Mouse (Mus musculus): ENCODE measurements at regions not wholly inside any gene's neighbourhood (a gene's known extent, or its start where the extent isn't known, plus 50 kb on each side); places are given as distances from the start of the nearest gene placed in this dataset.
A peak's percentile ranks its signal among the peaks of the same experiment; 100 is the strongest.

GRCm38 (mm10) chr15:97620261-97620660, 85.4 kb downstream of the Rpap3 start:
- DNase-seq (ENCODE audit: low read depth, low spot score) (no peak), ATAC-seq (no peak)
- in situ Hi-C loops (cut with MboI; ENCODE audit: low pct_unique_long_range_greater_than_20kb): no loop called here
- no peak for TF ChIP-seq CTCF (IDR thresholded peaks at IDR 0.05)
- H3K27me3 ChIP-seq: peaks cover 2% of the 10 kb centered on the region
- ChIA-PET POLR2A (no interaction called here), CTCF (interaction anchor here (1.4 kb wide), 1 partner anchor 215 kb away, joined by 3 read pairs; no protein-coding TSS in a partner anchor)

- POLR2A ChIA-PET: no interaction called here
- TF ChIP-seq CTCF (IDR thresholded peaks at IDR 0.05): no peak
- in situ Hi-C loops (cut with MboI; ENCODE audit: low pct_unique_long_range_greater_than_20kb): no loop called here
- DNase-seq (ENCODE audit: low read depth, low spot score): no peak
- CTCF ChIA-PET: interaction anchor here (1.4 kb wide), 1 partner anchor 215 kb away, joined by 3 read pairs; no protein-coding TSS in a partner anchor
- no peak for ATAC-seq
- H3K27me3 ChIP-seq: peaks cover 7% of the 10 kb centered on the region
These were observed 85.9 kb downstream of the Rpap3 start for GRCm38 (mm10) chr15:97619764-97620163.

GRCm38 (mm10) chr15:97612325-97612724, 93.3 kb downstream of the Rpap3 start:
- ChIA-PET POLR2A (no interaction called here), CTCF (no interaction called here)
- H3K27me3 ChIP-seq: peaks cover 13% of the 10 kb centered on the region
- DNase-seq (ENCODE audit: low read depth, low spot score) (no peak), ATAC-seq (no peak)
- in situ Hi-C loops (cut with MboI; ENCODE audit: low pct_unique_long_range_greater_than_20kb): no loop called here
- no peak for TF ChIP-seq CTCF (IDR thresholded peaks at IDR 0.05)

GRCm38 (mm10) chr15:97610767-97611166, 94.9 kb downstream of the Rpap3 start:
- in situ Hi-C loops (cut with MboI; ENCODE audit: low pct_unique_long_range_greater_than_20kb): no loop called here
- DNase-seq (ENCODE audit: low read depth, low spot score) (no peak), ATAC-seq (no peak)
- H3K27me3 ChIP-seq: peaks cover 20% of the 10 kb centered on the region
- ChIA-PET CTCF (interaction anchor here (1.0 kb wide), 1 partner anchor 13 kb away, joined by 3 read pairs; no protein-coding TSS in a partner anchor), POLR2A (interaction anchor here (0.5 kb wide), 1 partner anchor 11 kb away, joined by 8 read pairs; no protein-coding TSS in a partner anchor)
- no peak for TF ChIP-seq CTCF (IDR thresholded peaks at IDR 0.05)

GRCm38 (mm10) chr15:97609496-97609895, 96.1 kb downstream of the Rpap3 start:
- TF ChIP-seq CTCF (IDR thresholded peaks at IDR 0.05): no peak
- ATAC-seq: no peak

GRCm38 (mm10) chr15:97608651-97609050, 97.0 kb downstream of the Rpap3 start:
- no peak for TF ChIP-seq CTCF (IDR thresholded peaks at IDR 0.05)
- in situ Hi-C loops (cut with MboI; ENCODE audit: low pct_unique_long_range_greater_than_20kb): no loop called here
- ChIA-PET POLR2A (no interaction called here), CTCF (interaction anchor here (1.0 kb wide), 1 partner anchor 176 kb away, joined by 3 read pairs; no protein-coding TSS in a partner anchor)
- H3K27me3 ChIP-seq: peaks cover 22% of the 10 kb centered on the region
- ATAC-seq (no peak), DNase-seq (ENCODE audit: low read depth, low spot score) (no peak)

More at GRCm38 (mm10) chr15:97609496-97609895, 96.1 kb downstream of the Rpap3 start:
- ChIA-PET POLR2A (no interaction called here), CTCF (interaction anchor here (1.0 kb wide), 1 partner anchor 177 kb away, joined by 3 read pairs; no protein-coding TSS in a partner anchor)
- no peak for DNase-seq (ENCODE audit: low read depth, low spot score)
- in situ Hi-C loops (cut with MboI; ENCODE audit: low pct_unique_long_range_greater_than_20kb): no loop called here
- H3K27me3 ChIP-seq: peaks cover 14% of the 10 kb centered on the region

- CTCF ChIA-PET: no interaction called here
These were observed 97.9 kb downstream of the Rpap3 start for GRCm38 (mm10) chr15:97607617-97608206.

GRCm38 (mm10) chr15:97606630-97607381, 98.8 kb downstream of the Rpap3 start:
- no peak for DNase-seq (ENCODE audit: low read depth, low spot score)
- no peak for ATAC-seq
- in situ Hi-C loops (cut with MboI; ENCODE audit: low pct_unique_long_range_greater_than_20kb): no loop called here
- peaks cover 22% of the 10 kb centered on the region for H3K27me3 ChIP-seq
- ChIA-PET POLR2A (interaction anchor here (0.5 kb wide), 1 partner anchor 15 kb away, joined by 6 read pairs; no protein-coding TSS in a partner anchor), CTCF (no interaction called here)
- no peak for TF ChIP-seq CTCF (IDR thresholded peaks at IDR 0.05)

More at GRCm38 (mm10) chr15:97607617-97608206, 97.9 kb downstream of the Rpap3 start:
- peaks cover 25% of the 10 kb centered on the region for H3K27me3 ChIP-seq
- in situ Hi-C loops (cut with MboI; ENCODE audit: low pct_unique_long_range_greater_than_20kb): no loop called here
- no peak for TF ChIP-seq CTCF (IDR thresholded peaks at IDR 0.05)
- ATAC-seq (no peak), DNase-seq (ENCODE audit: low read depth, low spot score) (no peak)
- POLR2A ChIA-PET: no interaction called here

- POLR2A ChIA-PET: no interaction called here
- H3K27me3 ChIP-seq: peaks cover 22% of the 10 kb centered on the region
- CTCF ChIA-PET: no interaction called here
- no peak for TF ChIP-seq CTCF (IDR thresholded peaks at IDR 0.05)
- DNase-seq (ENCODE audit: low read depth, low spot score): no peak
- ATAC-seq: no peak
- in situ Hi-C loops (cut with MboI; ENCODE audit: low pct_unique_long_range_greater_than_20kb): no loop called here
These were observed 99.4 kb downstream of the Rpap3 start for GRCm38 (mm10) chr15:97606232-97606629.

- in situ Hi-C loops (cut with MboI; ENCODE audit: low pct_unique_long_range_greater_than_20kb): no loop called here
- no peak for DNase-seq (ENCODE audit: low read depth, low spot score)
- ATAC-seq: no peak
- no peak for TF ChIP-seq CTCF (IDR thresholded peaks at IDR 0.05)
- POLR2A ChIA-PET: no interaction called here
- CTCF ChIA-PET: no interaction called here
- H3K27me3 ChIP-seq: peaks cover 22% of the 10 kb centered on the region
These were observed 99.8 kb downstream of the Rpap3 start for GRCm38 (mm10) chr15:97605791-97606190.

- TF ChIP-seq CTCF (IDR thresholded peaks at IDR 0.05): peak; percentile 36
- H3K27me3 ChIP-seq: peaks cover 22% of the 10 kb centered on the region
- in situ Hi-C loops (cut with MboI; ENCODE audit: low pct_unique_long_range_greater_than_20kb): no loop called here
- DNase-seq (ENCODE audit: low read depth, low spot score) (no peak), ATAC-seq (no peak)
- CTCF ChIA-PET: no interaction called here
- POLR2A ChIA-PET: no interaction called here
These were observed 102.1 kb downstream of the Rpap3 start for GRCm38 (mm10) chr15:97603492-97603891.

Data from Patski (cell line).